Mouse (Mus musculus) embryonic facial prominence, embryonic 10.5 days (tissue): ENCODE data around the gene Camsap1. TPM values are rescaled to one million over a fixed set of nuclear protein-coding genes. Genes with fewer than 3 reads are reported as not detected.

Source experiments
- polyA plus RNA-seq: library from polyadenylated mRNA; unstranded; fragments of >200 nt; fragmentation: Nextera tagmentation; extraction: Ambion mirVana; gene quantifications from 2 replicates; pipeline ENCODE4 v1.2.1, GENCODE M21; 2016

Gene Camsap1
- polyA plus RNA-seq, 1 experiment from 2014 or later = 36.1 TPM

Other genes starting within 250 kb of the Camsap1 start
- not detected in 2 replicates for gene Obp2b, start 246.3 kb downstream of the Camsap1 start, polyA plus RNA-seq
- not detected in 2 replicates for gene Lcn3, start 217.7 kb downstream of the Camsap1 start, polyA plus RNA-seq
- not detected in 2 replicates for gene Lcn11, start 206.3 kb downstream of the Camsap1 start, polyA plus RNA-seq
- not detected in 2 replicates for gene Gm13539, start 201.0 kb downstream of the Camsap1 start, polyA plus RNA-seq
- gene Glt6d1, start 167.4 kb downstream of the Camsap1 start, polyA plus RNA-seq = not detected in 2 replicates
- not detected in 2 replicates for gene Lcn9, start 160.1 kb downstream of the Camsap1 start, polyA plus RNA-seq
- gene Sohlh1, start 136.0 kb downstream of the Camsap1 start, polyA plus RNA-seq = not detected in 2 replicates
- gene Kcnt1, start 119.5 kb downstream of the Camsap1 start, polyA plus RNA-seq = 0.10 and 0.23 TPM in 2 replicates
- gene Ubac1, start 38.5 kb upstream of the Camsap1 start, polyA plus RNA-seq = 94.9 and 95.9 TPM in 2 replicates
- gene Nacc2, start 139.9 kb upstream of the Camsap1 start, polyA plus RNA-seq = 5.7 and 5.9 TPM in 2 replicates
- gene Lhx3, start 225.0 kb upstream of the Camsap1 start, polyA plus RNA-seq = 2.6 and 3.5 TPM in 2 replicates